Mouse (Mus musculus): ENCODE measurements around the gene Dnajc13.

Dnajc13 gene

DNA sequence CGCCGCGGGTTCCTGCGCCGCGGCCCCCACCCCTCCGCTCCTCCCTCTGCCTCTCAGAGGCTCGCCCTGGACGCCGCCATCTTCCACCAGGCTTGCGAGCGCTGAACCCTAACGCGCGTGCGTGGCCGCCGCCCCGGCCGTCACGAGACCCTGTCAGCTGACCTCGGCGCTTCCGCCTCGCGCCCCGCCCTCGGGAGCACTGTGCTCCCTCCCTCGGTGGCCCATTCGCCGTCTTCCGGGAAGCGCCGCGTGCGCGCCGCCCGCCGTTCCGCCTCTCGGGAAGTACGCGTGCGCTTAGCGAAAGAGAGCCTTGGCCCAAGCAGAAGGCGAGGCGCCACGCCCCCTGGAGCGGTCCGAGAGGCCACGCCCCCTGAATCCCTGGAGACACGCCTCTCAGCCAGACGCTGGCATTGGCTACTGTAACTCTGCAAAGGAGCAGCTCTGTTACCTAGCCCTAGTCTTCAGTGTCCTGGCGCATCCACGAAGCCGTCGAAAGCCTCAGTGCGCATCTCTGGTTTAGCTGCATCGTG lies at the start of gene Dnajc13:
Gene Dnajc13, minus strand, starts transcription at position 108 of the 530 bp plus-strand sequence.
- peak; percentile 97 for DNase-seq (ENCODE audit: low read depth)

DNA sequence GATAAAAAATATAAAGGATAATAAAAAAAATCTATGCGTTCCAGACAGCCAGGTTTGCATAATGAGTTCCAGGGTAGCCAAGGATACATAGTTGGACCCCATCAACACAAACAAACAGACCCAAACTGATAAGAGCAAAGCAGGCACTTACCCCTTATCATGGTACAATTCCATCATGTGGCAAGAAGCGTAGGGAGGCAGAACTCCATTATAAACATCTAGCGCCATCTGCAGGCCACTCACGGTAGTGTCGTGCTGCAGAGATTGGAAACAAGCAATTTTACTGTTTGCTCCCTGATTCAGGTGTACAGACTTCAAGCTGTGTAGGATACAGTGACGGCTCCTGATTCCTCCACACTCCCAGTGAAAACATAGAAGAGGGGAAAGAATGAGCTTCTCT lies 44.0 kb upstream of the Dnajc13 start:
- DNase-seq (ENCODE audit: low read depth), result peak; percentile 72

- DNase-seq (ENCODE audit: low read depth), result peak; percentile 48
Measured at GRCm38 (mm10) chr9:104305333-104306111, 42.8 kb upstream of the Dnajc13 start.

DNA sequence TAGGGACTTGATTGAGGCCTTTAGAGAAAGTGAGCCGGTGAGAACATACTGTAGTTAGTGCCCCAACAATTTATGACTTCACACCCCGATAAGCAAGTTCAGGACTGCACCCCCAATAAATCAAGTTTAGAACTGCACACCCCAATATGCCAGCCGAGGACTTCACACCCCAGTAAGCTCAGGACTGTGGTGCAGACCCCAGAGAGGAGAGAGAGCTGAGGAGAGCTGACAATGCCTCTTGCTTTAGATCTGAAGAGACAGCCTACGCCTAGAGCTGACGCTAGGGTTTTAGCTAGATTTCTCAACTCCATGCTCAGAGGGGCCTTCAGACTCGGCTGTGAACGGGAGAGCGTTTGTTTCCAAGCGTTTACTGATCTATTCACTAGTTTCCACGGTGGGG lies 42.1 kb upstream of the Dnajc13 start:
- DNase-seq (ENCODE audit: low read depth), result no peak

GRCm38 (mm10) chr9:104304376-104304775 lies 41.6 kb upstream of the Dnajc13 start:
- DNase-seq (ENCODE audit: low read depth), result no peak

- no peak for DNase-seq (ENCODE audit: low read depth)
Measured at GRCm38 (mm10) chr9:104300569-104300968, 37.8 kb upstream of the Dnajc13 start.

DNA sequence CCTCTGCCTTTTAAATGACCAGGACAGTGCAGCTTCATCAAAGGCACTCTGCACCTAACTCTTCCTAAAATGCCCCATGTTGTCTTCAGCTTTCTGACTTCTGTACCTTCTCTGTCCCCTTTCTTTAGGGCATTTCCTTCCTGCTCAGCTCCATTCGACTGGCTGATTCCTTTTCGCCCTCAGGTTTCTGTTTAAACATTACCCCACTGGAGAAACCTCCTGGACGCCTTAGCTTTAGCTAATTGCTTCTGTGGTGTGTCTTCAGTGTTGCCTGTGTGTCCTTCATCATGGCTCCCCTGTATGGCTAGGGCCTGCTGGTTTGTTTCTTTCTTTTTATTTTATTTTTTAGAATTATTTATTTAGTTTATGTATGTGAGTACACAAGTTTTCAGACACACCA lies 34.3 kb upstream of the Dnajc13 start:
- no peak for DNase-seq (ENCODE audit: low read depth)

GRCm38 (mm10) chr9:104284934-104285333 lies 22.2 kb upstream of the Dnajc13 start:
- no peak for DNase-seq (ENCODE audit: low read depth)

DNA sequence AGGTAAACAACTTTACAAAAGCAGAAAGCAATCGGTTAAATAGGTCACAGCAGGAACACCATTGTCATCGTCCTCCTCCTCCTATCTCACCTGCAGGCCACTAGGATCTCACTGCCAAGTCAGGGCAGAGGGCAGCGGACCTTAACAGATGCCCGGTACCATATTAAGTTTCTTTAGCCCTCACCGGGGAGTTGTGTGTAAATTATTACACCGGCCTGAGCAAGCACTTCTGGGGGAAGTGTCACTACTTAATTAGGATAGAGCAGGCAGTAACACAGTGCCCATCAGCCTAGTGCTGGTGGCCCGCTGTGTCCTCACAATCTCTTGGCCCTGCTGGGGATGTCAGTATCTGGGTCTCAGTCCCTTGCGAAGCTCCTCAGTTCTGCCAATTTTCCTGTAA lies 19.8 kb upstream of the Dnajc13 start:
- DNase-seq (ENCODE audit: low read depth), result no peak

GRCm38 (mm10) chr9:104281737-104282136 lies 19.0 kb upstream of the Dnajc13 start:
- peak; percentile 44 for DNase-seq (ENCODE audit: low read depth)

GRCm38 (mm10) chr9:104280725-104281495 lies 18.2 kb upstream of the Dnajc13 start:
- no peak for DNase-seq (ENCODE audit: low read depth)

- peak; percentile 53 for DNase-seq (ENCODE audit: low read depth)
Measured at GRCm38 (mm10) chr9:104277528-104278162, 14.9 kb upstream of the Dnajc13 start.

DNA sequence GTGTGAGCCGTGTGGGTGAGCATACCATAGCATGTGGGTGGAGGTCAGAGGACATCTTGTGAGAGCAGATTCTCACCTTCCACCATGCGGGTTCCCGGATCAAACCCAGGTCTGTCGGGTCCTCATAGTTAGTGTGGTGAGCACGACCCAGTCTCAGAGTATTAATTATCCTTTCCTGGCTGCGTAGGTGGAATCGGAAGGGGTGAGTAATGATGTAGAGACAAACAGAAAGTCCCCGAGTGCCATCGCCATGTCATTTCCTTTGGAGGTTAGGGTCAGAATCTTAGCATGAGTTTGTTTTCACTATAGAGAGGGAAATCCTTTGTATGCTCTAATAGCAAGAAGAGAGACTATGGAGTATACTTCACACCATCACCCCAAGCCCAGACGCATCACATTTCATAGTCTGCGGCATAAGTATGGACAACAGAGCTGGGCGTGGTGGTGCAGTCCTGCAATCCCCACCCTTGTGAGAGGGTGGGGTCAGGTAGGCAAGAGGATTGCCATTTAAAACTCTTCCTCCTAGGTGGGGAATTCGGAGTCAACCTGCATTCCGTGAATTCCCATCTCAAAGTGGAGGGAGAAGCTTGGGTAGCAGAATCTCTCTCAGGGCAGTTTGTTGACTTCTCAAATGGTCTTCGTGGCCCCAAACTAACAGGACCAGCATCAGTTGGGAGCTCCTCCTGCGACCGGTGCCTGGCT lies 12.5 kb upstream of the Dnajc13 start:
- DNase-seq (ENCODE audit: low read depth), result no peak

- DNase-seq (ENCODE audit: low read depth), result no peak
Measured at GRCm38 (mm10) chr9:104272057-104272456, 9.3 kb upstream of the Dnajc13 start.

- DNase-seq (ENCODE audit: low read depth), result no peak
Measured at GRCm38 (mm10) chr9:104271642-104272041, 8.9 kb upstream of the Dnajc13 start.

- DNase-seq (ENCODE audit: low read depth), result no peak
Measured at GRCm38 (mm10) chr9:104269944-104270343, 7.2 kb upstream of the Dnajc13 start.

DNA sequence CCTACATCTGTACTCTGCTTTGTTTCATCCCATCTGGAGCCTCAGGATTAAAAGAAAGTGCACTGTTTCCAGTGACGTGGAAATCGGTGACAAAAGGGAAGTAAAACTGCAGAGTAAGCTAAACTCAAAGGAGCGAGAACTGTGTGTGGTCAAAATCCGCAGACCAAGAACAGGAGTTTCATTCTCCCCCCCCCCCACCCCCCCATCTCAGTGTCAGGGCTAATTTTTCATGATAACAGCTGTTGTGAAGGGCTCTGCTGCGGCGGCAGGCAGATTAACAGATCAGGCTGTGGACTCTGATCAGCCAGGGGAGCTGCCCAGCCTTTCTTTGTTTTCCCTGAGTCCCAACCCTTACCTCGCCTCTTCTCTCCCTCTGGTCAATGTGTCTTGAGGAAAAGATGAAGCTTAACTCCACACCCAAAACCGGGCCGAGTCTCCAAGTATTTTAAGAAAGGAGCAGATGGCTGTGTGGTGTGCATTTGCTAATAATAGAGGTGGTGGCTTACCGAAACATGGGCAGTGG lies 6.7 kb upstream of the Dnajc13 start:
- DNase-seq (ENCODE audit: low read depth), result peak; percentile 16

DNA sequence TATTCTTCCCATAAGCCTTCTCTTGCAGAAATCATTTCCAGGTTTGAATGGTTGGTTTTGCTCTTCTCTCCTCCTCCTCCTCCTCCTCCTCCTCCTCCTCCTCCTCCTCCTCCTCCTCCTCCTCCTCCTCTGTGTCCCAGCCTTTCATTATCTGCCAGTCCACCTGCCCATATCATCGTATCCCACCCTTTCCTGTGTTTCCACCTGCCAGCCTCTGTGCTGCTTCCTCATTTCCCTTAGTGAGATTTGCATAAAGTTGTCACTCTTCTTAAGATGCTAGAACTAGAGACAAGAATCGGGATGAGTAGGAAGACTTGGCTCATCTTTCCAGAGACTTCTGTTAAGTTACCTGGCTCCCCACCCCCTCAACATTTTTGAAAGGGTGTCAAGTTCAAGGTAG lies 1.8 kb upstream of the Dnajc13 start:
- DNase-seq (ENCODE audit: low read depth), result no peak

DNA sequence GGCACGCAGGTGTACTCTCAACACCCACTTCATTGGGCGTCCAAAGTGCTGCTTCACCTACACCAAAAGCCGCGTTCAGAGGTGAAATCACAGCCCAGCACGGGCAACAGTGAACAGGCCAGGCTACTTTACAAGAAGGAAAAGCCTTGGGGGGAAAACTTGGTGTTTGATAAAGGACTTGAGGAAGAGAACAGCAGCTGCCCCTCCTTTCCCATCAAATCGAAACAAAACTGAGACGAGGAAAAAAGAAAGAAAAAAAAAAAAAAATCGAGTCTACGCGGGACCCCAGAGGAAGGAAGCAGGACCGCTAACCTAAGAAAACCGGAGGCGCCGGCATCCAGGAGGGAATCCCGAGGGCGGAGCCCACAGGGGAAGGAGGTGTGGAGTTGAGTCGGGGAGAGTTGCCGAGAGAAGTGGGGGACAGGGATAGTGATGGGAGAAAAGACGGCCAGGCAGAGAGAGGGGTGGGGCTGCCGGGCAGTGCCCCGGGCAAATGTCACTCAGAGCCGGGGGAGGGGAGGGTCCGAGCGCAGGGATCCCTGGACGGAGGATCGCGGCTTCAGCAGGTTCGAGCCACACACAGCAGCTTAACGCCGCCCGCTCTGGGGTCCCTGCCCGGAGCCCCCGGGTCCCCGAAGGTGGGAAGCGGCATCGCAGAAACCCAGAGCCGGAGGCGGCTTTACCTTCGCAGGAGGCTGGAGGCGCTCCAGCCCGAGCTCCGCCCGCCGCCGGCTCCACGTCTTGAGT lies 541 bp downstream of the Dnajc13 start:
- DNase-seq (ENCODE audit: low read depth), result peak; percentile 36

DNA sequence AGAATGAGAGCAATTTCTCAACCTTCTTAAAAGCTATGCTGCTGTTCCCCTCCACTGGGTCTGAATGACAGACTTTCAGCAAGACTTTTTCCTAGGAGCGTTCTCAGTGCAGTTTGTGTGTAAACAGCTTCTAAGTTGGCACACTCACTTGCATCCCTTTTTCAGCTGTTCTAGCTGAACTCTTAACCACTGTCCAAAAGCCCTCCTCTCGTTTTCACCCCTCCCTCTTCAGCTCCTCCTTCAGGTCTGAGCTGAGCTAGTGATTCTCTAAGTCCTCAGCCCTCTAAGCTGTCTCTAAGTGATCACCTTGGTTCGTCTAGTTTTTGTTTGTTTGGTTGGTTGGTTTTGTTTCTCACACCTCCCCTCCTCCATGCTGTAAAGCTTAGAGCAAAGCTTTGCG lies 2.4 kb downstream of the Dnajc13 start:
- no peak for DNase-seq (ENCODE audit: low read depth)

GRCm38 (mm10) chr9:104256085-104256484 lies 6.6 kb downstream of the Dnajc13 start:
- DNase-seq (ENCODE audit: low read depth), result no peak
